Mouse (Mus musculus) kidney, embryonic 15.5 days (tissue): ENCODE data around the gene Rnase9. TPM values are rescaled to one million over a fixed set of nuclear protein-coding genes. Genes with fewer than 3 reads are reported as not detected.
A peak's percentile ranks its signal among the peaks of the same experiment; 100 is the strongest.
"Not testable (repeated sequence)": the region's sequence is repeated elsewhere in the genome, so short reads cannot be mapped to it uniquely, and the experiment has no call there.

Source experiments
- ATAC-seq: fragments of 200-750 bp; cut with Nextera tagmentation; replicated peaks from 2 replicates; pipeline ENCODE4 v1.8.0; 2017; ENCODE audit warnings: moderate TSS enrichment; ENCODE audit not compliant: low FRiP score
- H3K27ac ChIP-seq: fragments of 300-500 bp; sonication (generic); 2 replicates; pipeline ENCODE4 v1.5.1; 2015; ENCODE audit warnings: mild to moderate bottlenecking, inconsistent platforms
- H3K27me3 ChIP-seq: fragments of 300-500 bp; sonication (generic); 2 replicates; pipeline ENCODE4 v1.6.1; 2015; ENCODE audit warnings: inconsistent platforms
- H3K36me3 ChIP-seq: fragments of 300-500 bp; sonication (generic); 2 replicates; pipeline ENCODE4 v1.6.1; 2015; ENCODE audit warnings: inconsistent platforms
- H3K4me1 ChIP-seq: fragments of 300-500 bp; sonication (generic); 2 replicates; pipeline ENCODE4 v1.6.1; 2015; ENCODE audit warnings: inconsistent platforms
- H3K4me2 ChIP-seq: fragments of 300-500 bp; sonication (generic); 2 replicates; pipeline ENCODE4 v1.6.1; 2015; ENCODE audit warnings: moderate library complexity, mild to moderate bottlenecking, inconsistent platforms
- H3K4me3 ChIP-seq: fragments of 300-500 bp; sonication (generic); replicated peaks from 2 replicates; pipeline ENCODE4 v1.5.1; 2015; ENCODE audit warnings: mild to moderate bottlenecking, inconsistent platforms
- H3K9ac ChIP-seq: fragments of 300-500 bp; sonication (generic); 2 replicates; pipeline ENCODE4 v1.6.1; 2015; ENCODE audit warnings: mild to moderate bottlenecking, inconsistent platforms
- H3K9me3 ChIP-seq: fragments of 300-500 bp; sonication (generic); replicated peaks from 2 replicates; pipeline ENCODE4 v1.6.1; 2016; ENCODE audit warnings: inconsistent platforms
- WGBS: fragments of 180-500 bp; shearing (Covaris S2); methylation state at CpG from one replicate; pipeline ENCODE4 v1.1.7; 2015; ENCODE audit warnings: mixed read lengths; 5-methylcytosine and 5-hydroxymethylcytosine counted together
- polyA plus RNA-seq: library from polyadenylated mRNA; unstranded; fragments of >200 nt; fragmentation: Nextera tagmentation; extraction: Ambion mirVana; gene quantifications from 2 replicates; pipeline ENCODE4 v1.2.1, GENCODE M21; 2015

Rnase9 gene
- polyA plus RNA-seq, 1 experiment from 2014 or later, result 0.17 TPM

DNA sequence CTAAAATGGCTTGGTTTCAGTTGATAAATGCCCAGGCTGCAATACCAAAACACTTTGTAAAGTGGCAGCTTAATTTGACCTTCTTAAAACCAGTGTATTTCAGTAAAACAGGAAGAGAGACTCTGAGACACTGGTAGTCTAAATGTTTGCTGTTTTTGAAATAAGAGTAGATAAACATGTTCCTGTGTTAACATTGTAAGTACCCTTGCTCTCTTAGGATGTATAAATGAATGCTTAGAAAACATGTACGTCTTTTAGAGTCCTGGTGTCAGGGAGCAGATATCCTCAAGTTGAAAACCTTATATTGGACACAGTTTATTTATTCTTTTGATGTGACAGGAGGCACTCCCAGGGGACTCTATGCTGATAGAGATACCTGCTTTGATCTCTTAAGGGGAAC, 6.5 kb downstream of the Rnase9 start:
- Histone ChIP-seq H3K27ac (no peak overlapping the region), H3K27me3 (no peaks in the 10 kb centered on the region), H3K4me1 (no peaks in the 10 kb centered on the region), H3K9me3 (no peaks in the 10 kb centered on the region), H3K36me3 (no peaks in the 10 kb centered on the region), H3K4me2 (no peak overlapping the region), H3K4me3 (no peak overlapping the region), H3K9ac (no peak overlapping the region)
- no peak for ATAC-seq
- WGBS, result 21% methylated on average over 1 of the region's 1 CpGs

DNA sequence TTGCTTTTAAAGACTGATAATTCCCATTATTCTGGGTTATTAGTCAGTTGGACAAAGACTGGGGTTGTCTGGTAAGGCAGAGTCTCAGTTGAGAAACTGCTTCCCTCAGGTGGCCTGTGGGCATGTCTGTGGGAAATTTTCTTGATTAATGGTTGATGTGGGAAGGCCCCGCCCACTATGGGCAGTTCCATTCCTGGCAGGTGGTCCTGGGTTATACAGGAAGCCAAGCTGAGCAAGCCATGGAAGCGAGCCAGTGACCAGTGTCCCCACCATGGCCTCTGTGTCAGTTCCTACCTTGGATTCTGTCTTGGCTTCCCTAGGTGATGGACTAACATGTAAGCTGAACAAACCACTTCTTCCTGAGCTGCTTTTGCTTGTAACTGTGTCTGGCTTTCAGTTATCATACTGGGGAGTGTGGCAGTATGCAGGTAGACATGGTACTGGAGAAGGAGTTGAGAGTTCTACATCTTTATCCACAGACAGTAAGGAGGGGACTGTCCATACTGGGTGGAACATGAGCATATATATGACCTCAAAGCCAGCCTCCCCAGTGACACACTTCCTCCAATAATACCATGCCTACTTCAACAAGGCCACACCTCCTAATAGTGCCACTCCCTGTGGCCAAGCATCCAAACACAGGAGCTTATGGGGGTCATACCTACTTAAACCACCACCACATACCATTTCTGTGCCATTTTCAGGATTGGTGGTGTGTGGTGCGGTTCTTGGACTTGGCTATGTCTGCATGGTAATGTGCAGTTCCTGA, 14.1 kb downstream of the Rnase9 start:
- Histone ChIP-seq H3K9me3 (no peaks in the 10 kb centered on the region), H3K4me1 (no peaks in the 10 kb centered on the region), H3K36me3 (no peaks in the 10 kb centered on the region), H3K27ac (no peak overlapping the region), H3K4me2 (no peak overlapping the region), H3K9ac (no peak overlapping the region), H3K4me3 (no peak overlapping the region), H3K27me3 (no peaks in the 10 kb centered on the region)
- WGBS, result 67% methylated on average over 3 of the region's 3 CpGs
- ATAC-seq, result peak; percentile 47; the same call in 1 of the 2 replicates

DNA sequence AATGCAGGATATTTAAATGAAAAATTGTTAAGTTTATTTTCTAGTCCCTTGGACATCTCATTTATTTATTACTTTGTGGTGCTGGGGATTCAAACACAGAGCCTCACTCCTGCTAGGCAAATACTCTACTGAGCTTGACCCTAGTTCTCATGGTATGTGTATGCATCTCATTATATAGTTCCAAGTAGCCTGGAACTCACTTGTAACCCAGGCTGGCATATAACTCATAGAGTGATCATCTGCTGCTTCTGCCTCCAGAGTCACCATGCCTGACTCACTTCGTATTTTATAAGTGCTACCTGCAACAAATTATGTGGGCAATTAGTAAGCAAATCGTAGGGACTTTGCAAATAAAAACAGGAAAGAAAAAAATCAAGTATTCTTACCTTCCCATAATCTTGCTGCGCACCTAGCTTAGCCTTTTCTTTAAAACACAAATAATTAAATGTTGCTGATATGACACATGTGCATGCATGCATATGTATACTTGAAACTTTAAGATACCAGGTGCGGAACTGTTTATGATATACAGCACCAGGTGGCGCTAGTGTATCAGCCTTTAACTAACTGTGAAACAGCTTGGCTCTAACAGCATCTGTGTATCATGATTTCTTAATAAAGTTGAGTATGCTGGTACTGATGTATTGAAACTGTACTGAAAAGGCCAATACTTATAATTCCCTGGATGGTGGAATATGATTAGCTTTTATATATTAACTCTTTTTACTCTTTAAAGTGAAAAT, 15.1 kb downstream of the Rnase9 start:
- ATAC-seq, result peak; percentile 79; the same call in 1 of the 2 replicates
- Histone ChIP-seq H3K9ac (no peak overlapping the region), H3K36me3 (no peaks in the 10 kb centered on the region), H3K4me2 (no peak overlapping the region), H3K27me3 (no peaks in the 10 kb centered on the region), H3K4me3 (no peak overlapping the region), H3K27ac (no peak overlapping the region), H3K4me1 (no peaks in the 10 kb centered on the region), H3K9me3 (no peaks in the 10 kb centered on the region)
- WGBS, result 39% methylated on average over 5 of the region's 5 CpGs

DNA sequence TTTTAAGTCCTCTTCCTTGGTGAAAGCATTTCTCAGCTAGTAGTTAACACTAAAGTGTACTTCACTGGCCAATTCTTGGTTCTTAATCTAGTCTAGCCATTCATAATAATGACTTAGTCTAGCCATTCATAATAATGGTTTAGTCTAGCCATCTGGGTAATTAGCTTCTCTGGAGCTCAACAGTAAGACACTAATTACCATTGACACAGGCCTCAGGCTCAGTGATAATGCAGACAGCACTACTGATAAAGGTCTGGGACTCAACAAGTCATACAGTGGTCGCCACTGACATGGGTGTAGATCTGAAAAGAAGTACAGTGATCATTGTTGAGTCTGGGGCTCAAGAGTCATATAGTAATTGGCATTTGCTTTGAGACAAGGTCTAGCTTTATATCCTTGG, 16.8 kb downstream of the Rnase9 start:
- Histone ChIP-seq H3K27ac (no peak overlapping the region), H3K4me1 (no peaks in the 10 kb centered on the region), H3K27me3 (no peaks in the 10 kb centered on the region), H3K4me3 (no peak overlapping the region), H3K9me3 (no peaks in the 10 kb centered on the region), H3K9ac (no peak overlapping the region), H3K36me3 (no peaks in the 10 kb centered on the region), H3K4me2 (no peak overlapping the region)
- 88% methylated on average over 1 of the region's 1 CpGs for WGBS
- ATAC-seq, result no peak

DNA sequence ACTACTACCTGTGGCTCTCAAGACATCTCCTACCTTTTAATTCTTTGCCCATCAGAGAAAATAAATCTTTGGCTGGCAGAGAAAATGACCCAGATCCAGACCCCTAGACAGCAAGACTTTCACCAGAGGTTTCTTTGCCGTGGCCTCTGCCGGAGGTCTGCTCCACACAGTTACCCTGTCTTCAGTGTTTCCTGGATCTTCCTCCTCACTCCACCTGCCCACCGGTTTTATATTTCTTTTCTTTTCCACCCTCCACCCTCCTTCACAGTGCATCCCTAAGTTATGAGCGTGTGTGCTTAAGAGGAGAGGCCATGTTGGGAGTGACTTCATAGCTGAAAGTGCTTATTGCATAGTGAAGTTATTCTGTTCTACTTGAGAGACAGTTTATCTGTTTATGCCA, 18.2 kb downstream of the Rnase9 start:
- 42% methylated on average over 4 of the region's 4 CpGs for WGBS
- Histone ChIP-seq H3K9me3 (no peaks in the 10 kb centered on the region), H3K4me3 (no peak overlapping the region), H3K36me3 (no peaks in the 10 kb centered on the region), H3K4me1 (no peaks in the 10 kb centered on the region), H3K27me3 (no peaks in the 10 kb centered on the region), H3K9ac (no peak overlapping the region), H3K27ac (no peak overlapping the region), H3K4me2 (no peak overlapping the region)
- 0 out of 2 replicates have a peak, but pooled peaks have one; percentile 22 for ATAC-seq

DNA sequence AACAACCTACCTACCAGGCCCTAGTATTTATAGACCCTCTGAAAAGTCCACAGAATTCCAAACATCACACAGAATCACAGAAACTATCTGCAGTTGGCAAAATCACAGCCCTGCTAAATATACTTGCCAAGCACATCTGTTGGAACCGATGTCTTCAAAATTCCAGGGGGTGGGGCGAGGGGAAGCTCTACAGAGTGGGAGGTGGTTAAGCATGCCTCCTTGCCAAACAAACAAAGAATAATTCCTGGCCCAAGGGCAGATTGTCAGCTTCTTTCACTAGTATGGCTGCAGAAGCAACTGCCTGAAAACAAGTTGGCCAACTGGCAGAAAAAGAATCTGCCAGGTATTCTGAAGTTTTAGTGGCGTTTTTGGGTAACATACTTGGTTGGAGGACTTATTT, 24.4 kb downstream of the Rnase9 start:
- no peak overlapping the region for H3K4me3 ChIP-seq
- WGBS, result 71% methylated on average over 3 of the region's 3 CpGs
- no peak for ATAC-seq

DNA sequence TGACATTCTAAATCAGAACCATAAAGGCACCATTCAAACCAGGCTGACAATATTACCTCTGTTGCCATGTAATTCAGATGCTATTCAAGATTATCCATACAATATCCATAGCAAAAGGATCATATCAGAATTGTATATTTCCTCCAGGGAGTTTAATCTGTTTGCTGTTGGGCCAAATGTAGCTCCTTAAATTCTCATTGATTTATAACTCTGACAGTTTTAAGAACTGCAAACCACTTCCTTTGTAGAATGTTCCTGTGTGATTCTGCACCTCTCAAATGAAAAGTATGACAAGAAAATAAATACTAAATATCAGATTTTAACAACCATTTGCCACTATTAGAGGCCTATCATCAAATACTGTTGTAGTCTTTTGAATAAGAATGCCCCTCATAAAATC, 25.9 kb downstream of the Rnase9 start:
- Histone ChIP-seq H3K4me1 (no peaks in the 10 kb centered on the region), H3K9ac (no peak overlapping the region), H3K36me3 (no peaks in the 10 kb centered on the region), H3K4me3 (no peak overlapping the region), H3K9me3 (no peaks in the 10 kb centered on the region), H3K4me2 (no peak overlapping the region), H3K27ac (no peak overlapping the region), H3K27me3 (no peaks in the 10 kb centered on the region)
- no peak for ATAC-seq

More for the DNA sequence above, 24.4 kb downstream of the Rnase9 start:
- Histone ChIP-seq H3K9me3 (no peaks in the 10 kb centered on the region), H3K27ac (no peak overlapping the region), H3K4me1 (no peaks in the 10 kb centered on the region), H3K27me3 (no peaks in the 10 kb centered on the region), H3K9ac (no peak overlapping the region), H3K36me3 (no peaks in the 10 kb centered on the region), H3K4me2 (no peak overlapping the region)

DNA sequence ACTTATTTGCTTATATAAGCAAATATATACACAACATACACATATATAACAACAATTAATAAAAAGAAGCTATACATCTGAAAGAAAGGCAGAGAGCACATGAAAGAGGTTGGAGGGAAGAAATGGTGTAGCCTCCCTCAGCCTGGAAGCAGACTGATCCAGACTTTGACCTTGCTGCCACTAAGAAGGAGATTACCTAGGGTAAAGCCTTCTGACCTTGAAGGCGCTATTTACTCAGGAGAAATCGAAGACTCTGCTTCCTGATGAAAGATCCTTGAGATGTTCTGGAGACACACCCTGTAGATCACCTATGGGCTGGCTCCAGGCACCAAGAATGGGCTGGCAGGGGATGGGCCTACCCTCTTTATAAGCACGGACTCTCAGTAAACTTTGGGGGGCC, 26.9 kb downstream of the Rnase9 start:
- not testable (repeated sequence) for H3K27ac ChIP-seq, H3K27me3 ChIP-seq, H3K9me3 ChIP-seq, H3K4me1 ChIP-seq, H3K36me3 ChIP-seq, H3K4me3 ChIP-seq, ATAC-seq, H3K9ac ChIP-seq, H3K4me2 ChIP-seq
- 87% methylated on average over 3 of the region's 3 CpGs for WGBS

DNA sequence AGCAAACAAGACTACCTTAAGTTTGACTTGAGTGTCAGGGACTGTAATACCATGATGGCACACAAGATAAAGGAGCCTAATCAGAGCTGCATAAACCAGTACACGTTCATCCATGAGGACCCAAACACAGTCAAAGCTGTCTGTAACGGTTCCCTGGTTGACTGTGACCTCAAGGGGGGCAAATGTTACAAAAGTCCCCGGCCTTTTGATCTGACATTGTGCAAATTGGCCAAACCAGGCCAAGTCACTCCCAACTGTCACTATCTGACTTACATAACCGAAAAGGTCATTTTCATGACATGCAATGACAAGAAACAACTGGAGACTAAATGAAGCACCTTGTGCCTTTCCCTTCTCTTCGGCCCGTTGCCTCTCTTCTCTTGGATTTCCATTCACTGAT, 32.1 kb downstream of the Rnase9 start:
- Histone ChIP-seq H3K4me3 (no peak overlapping the region), H3K27ac (no peak overlapping the region), H3K4me1 (no peaks in the 10 kb centered on the region), H3K9me3 (no peaks in the 10 kb centered on the region), H3K36me3 (no peaks in the 10 kb centered on the region), H3K27me3 (no peaks in the 10 kb centered on the region), H3K9ac (no peak overlapping the region), H3K4me2 (no peak overlapping the region)
- no peak for ATAC-seq
- 83% methylated on average over 6 of the region's 6 CpGs for WGBS

DNA sequence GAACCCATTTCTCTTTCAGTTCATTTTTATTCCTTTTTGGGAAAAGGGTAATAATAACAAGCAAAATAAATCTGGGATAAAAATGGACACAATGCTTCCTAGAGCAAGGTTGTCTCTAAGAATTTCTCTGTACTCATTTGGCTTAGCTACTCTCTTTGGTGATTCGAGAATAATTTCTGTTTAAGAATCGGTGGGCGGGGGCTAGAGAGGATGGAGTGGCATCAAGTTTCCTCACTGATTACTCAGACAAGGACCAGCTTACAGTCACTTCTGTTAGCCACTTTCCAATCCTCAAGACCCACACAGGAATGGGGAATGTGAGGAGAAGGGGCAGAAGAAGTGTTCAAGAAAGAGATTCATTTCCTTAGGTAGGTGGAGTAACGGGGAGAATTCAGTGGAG, 32.9 kb downstream of the Rnase9 start:
- H3K4me2 ChIP-seq, result no peak overlapping the region
- whole genome bisulfite sequencing, result 82% methylated on average over 4 of the region's 4 CpGs
- 0 out of 2 replicates have a peak overlapping the region, but pooled peaks have one; percentile 56 for H3K27ac ChIP-seq
- H3K4me1 ChIP-seq, result no peaks in the 10 kb centered on the region
- no peaks in the 10 kb centered on the region for H3K9me3 ChIP-seq
- H3K27me3 ChIP-seq, result no peaks in the 10 kb centered on the region
- ATAC-seq, result no peak
- H3K4me3 ChIP-seq, result no peak overlapping the region
- no peak overlapping the region for H3K9ac ChIP-seq
- no peaks in the 10 kb centered on the region for H3K36me3 ChIP-seq

DNA sequence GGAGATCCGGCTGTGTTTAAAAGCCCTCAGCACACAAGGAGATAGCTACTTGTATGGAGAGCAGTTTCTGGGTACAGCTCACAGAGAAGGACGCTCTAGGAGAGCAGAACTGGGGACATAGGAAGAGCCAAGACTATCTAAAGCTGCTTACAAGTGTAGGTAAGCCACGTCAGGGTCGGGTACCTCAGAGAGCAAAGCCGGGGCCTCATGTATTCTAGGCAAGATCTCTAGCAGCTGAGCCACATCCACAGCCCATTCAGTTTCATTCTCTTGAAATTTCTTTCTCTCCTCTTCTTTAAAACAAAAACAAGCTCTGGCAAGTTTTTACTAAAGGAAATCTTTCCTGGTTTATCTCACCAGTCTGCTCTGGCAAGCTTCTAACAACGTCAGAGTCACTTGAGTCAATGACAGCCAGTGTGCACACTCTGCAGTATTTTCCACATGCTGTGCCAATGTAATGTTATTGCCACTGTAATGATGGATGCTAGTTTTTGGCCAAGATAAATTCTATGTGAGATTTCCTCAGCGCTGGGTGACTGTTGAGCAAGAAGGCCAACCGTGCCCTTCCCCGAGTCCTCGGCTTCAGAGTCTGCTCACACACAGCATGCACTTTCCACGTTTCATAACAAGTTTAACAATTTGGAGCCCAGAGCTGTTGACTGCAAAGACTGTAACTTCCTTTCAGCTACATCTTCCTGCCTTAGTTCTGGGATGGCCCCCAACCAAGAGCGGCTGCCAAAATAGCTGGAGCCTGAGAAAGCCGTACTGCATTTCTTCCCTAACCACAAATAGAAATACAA, 33.6 kb downstream of the Rnase9 start:
- 71% methylated on average over 13 of the region's 13 CpGs for WGBS
- no peak overlapping the region for H3K9ac ChIP-seq
- H3K4me2 ChIP-seq, result no peak overlapping the region
- H3K4me1 ChIP-seq, result no peaks in the 10 kb centered on the region
- H3K9me3 ChIP-seq, result no peaks in the 10 kb centered on the region
- no peak for ATAC-seq
- H3K36me3 ChIP-seq, result no peaks in the 10 kb centered on the region
- H3K27ac ChIP-seq, result peak overlapping the region; percentile 56; the same call in 1 of the 2 replicates
- H3K27me3 ChIP-seq, result no peaks in the 10 kb centered on the region
- H3K4me3 ChIP-seq, result no peak overlapping the region
